Mouse (Mus musculus) forebrain, embryonic 15.5 days (tissue): Measurements from ENCODE around the gene Mrps18a. TPM values are rescaled to one million over a fixed set of nuclear protein-coding genes. Genes with fewer than 3 reads are reported as not detected.

Source experiments
- ATAC-seq: fragments of 200-750 bp; cut with Nextera tagmentation; replicated peaks from 2 replicates; pipeline ENCODE4 v1.8.0; 2017; ENCODE audit warnings: mild to moderate bottlenecking, moderate TSS enrichment, moderate library complexity
- H3K27ac ChIP-seq: fragments of 300-500 bp; sonication (generic); replicated peaks from 2 replicates; pipeline ENCODE4 v1.5.1; 2015; ENCODE audit warnings: mild to moderate bottlenecking, inconsistent platforms
- H3K27me3 ChIP-seq: fragments of 300-500 bp; sonication (generic); 2 replicates; pipeline ENCODE4 v1.6.1; 2015; ENCODE audit warnings: inconsistent platforms
- H3K36me3 ChIP-seq: fragments of 300-500 bp; sonication (generic); 2 replicates; pipeline ENCODE4 v1.6.1; 2015; ENCODE audit warnings: mild to moderate bottlenecking, inconsistent platforms
- H3K4me1 ChIP-seq: fragments of 300-500 bp; sonication (generic); 2 replicates; pipeline ENCODE4 v1.6.1; 2015; ENCODE audit warnings: inconsistent platforms
- H3K4me2 ChIP-seq: fragments of 300-500 bp; sonication (generic); replicated peaks from 2 replicates; pipeline ENCODE4 v1.6.1; 2015; ENCODE audit warnings: mild to moderate bottlenecking, inconsistent platforms
- H3K4me3 ChIP-seq: fragments of 300-500 bp; sonication (generic); 2 replicates; pipeline ENCODE4 v1.5.1; 2015; ENCODE audit warnings: mild to moderate bottlenecking, inconsistent platforms
- H3K9ac ChIP-seq: fragments of 300-500 bp; sonication (generic); replicated peaks from 2 replicates; pipeline ENCODE4 v1.6.1; 2015; ENCODE audit warnings: mild to moderate bottlenecking, inconsistent platforms
- H3K9me3 ChIP-seq: fragments of 300-500 bp; sonication (generic); 2 replicates; pipeline ENCODE4 v1.6.1; 2016; ENCODE audit warnings: inconsistent platforms
- WGBS: fragments of 180-500 bp; shearing (Covaris S2); methylation state at CpG from one replicate; pipeline ENCODE4 v1.1.7; 2015; ENCODE audit warnings: mixed read lengths; 5-methylcytosine and 5-hydroxymethylcytosine counted together
- polyA plus RNA-seq: library from polyadenylated mRNA; unstranded; fragments of >200 nt; fragmentation: Nextera tagmentation; extraction: Ambion mirVana; gene quantifications from 2 replicates; pipeline ENCODE4 v1.2.1, GENCODE M21; 2015

Gene Mrps18a
- polyA plus RNA-seq, 1 experiment from 2014 or later, result 134 TPM

GRCm38 (mm10) chr17:46168768-46169167 lies 58.0 kb downstream of the Mrps18a start:
- ATAC-seq, result no peak
- no peak overlapping the region for H3K4me2 ChIP-seq
- H3K9me3 ChIP-seq, result no peaks in the 10 kb centered on the region
- 95% methylated on average over 5 of the region's 5 CpGs for WGBS
- H3K4me3 ChIP-seq, result no peak overlapping the region
- peaks cover 85% of the 10 kb centered on the region for H3K36me3 ChIP-seq
- H3K4me1 ChIP-seq, result no peaks in the 10 kb centered on the region
- no peak overlapping the region for H3K27ac ChIP-seq
- no peaks in the 10 kb centered on the region for H3K27me3 ChIP-seq
- H3K9ac ChIP-seq, result no peak overlapping the region

GRCm38 (mm10) chr17:46170538-46170937 lies 59.8 kb downstream of the Mrps18a start:
- Histone ChIP-seq H3K27ac (no peak overlapping the region), H3K4me2 (no peak overlapping the region), H3K36me3 (peaks cover 77% of the 10 kb centered on the region), H3K27me3 (no peaks in the 10 kb centered on the region), H3K9ac (no peak overlapping the region), H3K4me3 (no peak overlapping the region), H3K9me3 (no peaks in the 10 kb centered on the region), H3K4me1 (no peaks in the 10 kb centered on the region)
- WGBS, result 77% methylated on average over 3 of the region's 3 CpGs
- ATAC-seq, result no peak

Other genes starting within 250 kb of the Mrps18a start
- 3.1 and 3.6 TPM in 2 replicates for gene Vegfa, start 78.6 kb upstream of the Mrps18a start, polyA plus RNA-seq
- gene Rsph9, start 33.2 kb downstream of the Mrps18a start, polyA plus RNA-seq, result 37.2 and 45.7 TPM in 2 replicates
- gene Mad2l1bp, start 42.6 kb downstream of the Mrps18a start, polyA plus RNA-seq, result 27.0 and 28.9 TPM in 2 replicates
- gene Gtpbp2, start 50.0 kb downstream of the Mrps18a start, polyA plus RNA-seq, result 41.4 and 45.4 TPM in 2 replicates
- gene Polh, start 91.7 kb downstream of the Mrps18a start, polyA plus RNA-seq, result 8.5 and 9.9 TPM in 2 replicates
- 42.4 and 42.7 TPM in 2 replicates for gene Xpo5, start 91.8 kb downstream of the Mrps18a start, polyA plus RNA-seq
- 89.5 and 97.2 TPM in 2 replicates for gene Polr1c, start 137.1 kb downstream of the Mrps18a start, polyA plus RNA-seq
- gene Yipf3, start 137.1 kb downstream of the Mrps18a start, polyA plus RNA-seq, result 91.5 and 93.8 TPM in 2 replicates
- 10.0 and 12.0 TPM in 2 replicates for gene Lrrc73, start 142.5 kb downstream of the Mrps18a start, polyA plus RNA-seq
- gene Tjap1, start 172.0 kb downstream of the Mrps18a start, polyA plus RNA-seq, result 31.5 and 37.1 TPM in 2 replicates
- gene Dlk2, start 186.4 kb downstream of the Mrps18a start, polyA plus RNA-seq, result 7.2 and 9.2 TPM in 2 replicates
- 6.6 and 8.1 TPM in 2 replicates for gene Abcc10, start 217.4 kb downstream of the Mrps18a start, polyA plus RNA-seq